Mouse (Mus musculus): ENCODE measurements around the gene Tbc1d13. TPM values are rescaled to one million over a fixed set of nuclear protein-coding genes. Genes with fewer than 3 reads are reported as not detected.

Gene Tbc1d13
- polyA plus RNA-seq (2016; fragmentation: Nextera tagmentation; extraction: Ambion mirVana): 10.7 and 11.0 TPM in 2 replicates

- Histone ChIP-seq H3K27ac (peak within 1 kb of the TSS; percentile 81), H3K4me2 (replicated peaks) (peak within 1 kb of the TSS; percentile 95), H3K9me3 (no peaks in the 10 kb centered on the region), H3K9ac (peak within 1 kb of the TSS; percentile 86), H3K4me1 (peaks cover 20% of the 10 kb centered on the region), H3K4me3 (peak within 1 kb of the TSS; percentile 87), H3K36me3 (peaks cover 23% of the 10 kb centered on the region), H3K27me3 (no peaks in the 10 kb centered on the region)
- ATAC-seq (ENCODE audit: insufficient number of reproducible peaks, insufficient read depth, low FRiP score, low TSS enrichment): peak; percentile 75
- WGBS: under 1% methylated on average over 46 of the region's 46 CpGs
Measured at GRCm38 (mm10) chr2:30133613-30134377, at the start of gene Tbc1d13. Tbc1d13 (plus strand) TSS chr2:30133746.

- Histone ChIP-seq H3K9ac (no peak overlapping the region), H3K4me3 (0 out of 2 replicates have a peak overlapping the region, but pooled peaks have one; percentile 15)
- ATAC-seq (ENCODE audit: insufficient number of reproducible peaks, insufficient read depth, low FRiP score, low TSS enrichment): no peak
Measured at GRCm38 (mm10) chr2:30084113-30084512, 49.4 kb upstream of the Tbc1d13 start.

GRCm38 (mm10) chr2:30084632-30085031 lies 48.9 kb upstream of the Tbc1d13 start:
- no peak overlapping the region for H3K27ac ChIP-seq
- no peaks in the 10 kb centered on the region for H3K9me3 ChIP-seq
- peak overlapping the region; percentile 45 for H3K4me2 ChIP-seq (replicated peaks)
- no peak overlapping the region; the same call in 1 of the 2 replicates for H3K9ac ChIP-seq
- H3K36me3 ChIP-seq: no peaks in the 10 kb centered on the region
- ATAC-seq (ENCODE audit: insufficient number of reproducible peaks, insufficient read depth, low FRiP score, low TSS enrichment): 0 out of 2 replicates have a peak, but pooled peaks have one; percentile 57
- WGBS: 8% methylated on average over 12 of the region's 12 CpGs
- H3K4me1 ChIP-seq: peaks cover 5% of the 10 kb centered on the region; the same call in 1 of the 2 replicates
- no peaks in the 10 kb centered on the region for H3K27me3 ChIP-seq
- peak overlapping the region; percentile 15; the same call in 1 of the 2 replicates for H3K4me3 ChIP-seq

More at GRCm38 (mm10) chr2:30084113-30084512, 49.4 kb upstream of the Tbc1d13 start:
- no peaks in the 10 kb centered on the region for H3K27me3 ChIP-seq
- H3K36me3 ChIP-seq: no peaks in the 10 kb centered on the region
- H3K4me1 ChIP-seq: peaks cover 5% of the 10 kb centered on the region; the same call in 1 of the 2 replicates
- WGBS: 57% methylated on average over 5 of the region's 5 CpGs
- peak overlapping the region; percentile 45 for H3K4me2 ChIP-seq (replicated peaks)
- no peak overlapping the region for H3K27ac ChIP-seq
- H3K9me3 ChIP-seq: no peaks in the 10 kb centered on the region

- H3K27ac ChIP-seq: no peak overlapping the region
- WGBS: 92% methylated on average over 4 of the region's 4 CpGs
- no peaks in the 10 kb centered on the region for H3K27me3 ChIP-seq
- no peak overlapping the region for H3K9ac ChIP-seq
- H3K36me3 ChIP-seq: peaks cover 18% of the 10 kb centered on the region
- H3K4me3 ChIP-seq: no peak overlapping the region
- no peak for ATAC-seq (ENCODE audit: insufficient number of reproducible peaks, insufficient read depth, low FRiP score, low TSS enrichment)
- peaks cover 6% of the 10 kb centered on the region; the same call in 1 of the 2 replicates for H3K4me1 ChIP-seq
- H3K9me3 ChIP-seq: no peaks in the 10 kb centered on the region
- H3K4me2 ChIP-seq (replicated peaks): no peak overlapping the region
Measured at GRCm38 (mm10) chr2:30087310-30087709, 46.2 kb upstream of the Tbc1d13 start.

GRCm38 (mm10) chr2:30091521-30091920 lies 42.0 kb upstream of the Tbc1d13 start:
- no peaks in the 10 kb centered on the region for H3K9me3 ChIP-seq
- peaks cover 18% of the 10 kb centered on the region; the same call in 1 of the 2 replicates for H3K4me1 ChIP-seq
- 94% methylated on average over 12 of the region's 12 CpGs for WGBS
- no peak for ATAC-seq (ENCODE audit: insufficient number of reproducible peaks, insufficient read depth, low FRiP score, low TSS enrichment)
- H3K36me3 ChIP-seq: peaks cover 19% of the 10 kb centered on the region
- no peak overlapping the region for H3K4me2 ChIP-seq (replicated peaks)
- H3K4me3 ChIP-seq: no peak overlapping the region
- H3K27ac ChIP-seq: no peak overlapping the region
- no peak overlapping the region for H3K9ac ChIP-seq
- H3K27me3 ChIP-seq: no peaks in the 10 kb centered on the region

- Histone ChIP-seq H3K36me3 (peaks cover 28% of the 10 kb centered on the region), H3K4me1 (peaks cover 18% of the 10 kb centered on the region; the same call in 1 of the 2 replicates), H3K27ac (no peak overlapping the region), H3K9me3 (no peaks in the 10 kb centered on the region), H3K4me2 (replicated peaks) (peak overlapping the region; percentile 72), H3K9ac (peak overlapping the region; percentile 24; the same call in 1 of the 2 replicates), H3K27me3 (no peaks in the 10 kb centered on the region), H3K4me3 (peak overlapping the region; percentile 59)
- ATAC-seq (ENCODE audit: insufficient number of reproducible peaks, insufficient read depth, low FRiP score, low TSS enrichment): no peak
- 47% methylated on average over 6 of the region's 6 CpGs for WGBS
Measured at GRCm38 (mm10) chr2:30092280-30092918, 41.1 kb upstream of the Tbc1d13 start.

GRCm38 (mm10) chr2:30093471-30094207 lies 39.9 kb upstream of the Tbc1d13 start, which contains the start of gene Zdhhc12:
Zdhhc12 (minus strand) TSS chr2:30093648.
- peak within 1 kb of the TSS; percentile 72 for H3K4me2 ChIP-seq (replicated peaks)
- H3K27me3 ChIP-seq: no peaks in the 10 kb centered on the region
- peak; percentile 91 for ATAC-seq (ENCODE audit: insufficient number of reproducible peaks, insufficient read depth, low FRiP score, low TSS enrichment)
- H3K27ac ChIP-seq: peak within 1 kb of the TSS; percentile 57
- H3K9ac ChIP-seq: peak within 1 kb of the TSS; percentile 61
- under 1% methylated on average over 51 of the region's 51 CpGs for WGBS
- peak within 1 kb of the TSS; percentile 59 for H3K4me3 ChIP-seq
- H3K36me3 ChIP-seq: peaks cover 36% of the 10 kb centered on the region
- peaks cover 18% of the 10 kb centered on the region; the same call in 1 of the 2 replicates for H3K4me1 ChIP-seq
- no peaks in the 10 kb centered on the region for H3K9me3 ChIP-seq

- no peak for ATAC-seq (ENCODE audit: insufficient number of reproducible peaks, insufficient read depth, low FRiP score, low TSS enrichment)
- no peaks in the 10 kb centered on the region for H3K9me3 ChIP-seq
- H3K27me3 ChIP-seq: no peaks in the 10 kb centered on the region
- peaks cover 36% of the 10 kb centered on the region for H3K36me3 ChIP-seq
- peak overlapping the region; percentile 61 for H3K9ac ChIP-seq
- peaks cover 18% of the 10 kb centered on the region; the same call in 1 of the 2 replicates for H3K4me1 ChIP-seq
- 4% methylated on average over 13 of the region's 13 CpGs for WGBS
- peak overlapping the region; percentile 59 for H3K4me3 ChIP-seq
- H3K4me2 ChIP-seq (replicated peaks): peak overlapping the region; percentile 72
- H3K27ac ChIP-seq: peak overlapping the region; percentile 57
Measured at GRCm38 (mm10) chr2:30094208-30094588, 39.3 kb upstream of the Tbc1d13 start.

GRCm38 (mm10) chr2:30095882-30096527 lies 37.5 kb upstream of the Tbc1d13 start:
- peaks cover 40% of the 10 kb centered on the region for H3K36me3 ChIP-seq
- no peak overlapping the region for H3K9ac ChIP-seq
- H3K4me1 ChIP-seq: peaks cover 18% of the 10 kb centered on the region; the same call in 1 of the 2 replicates
- H3K9me3 ChIP-seq: no peaks in the 10 kb centered on the region
- 76% methylated on average over 2 of the region's 2 CpGs for WGBS
- no peak for ATAC-seq (ENCODE audit: insufficient number of reproducible peaks, insufficient read depth, low FRiP score, low TSS enrichment)
- no peak overlapping the region for H3K27ac ChIP-seq
- H3K4me2 ChIP-seq (replicated peaks): no peak overlapping the region
- no peaks in the 10 kb centered on the region for H3K27me3 ChIP-seq
- no peak overlapping the region for H3K4me3 ChIP-seq

- Histone ChIP-seq H3K4me3 (no peak overlapping the region), H3K4me1 (no peaks in the 10 kb centered on the region), H3K9ac (no peak overlapping the region), H3K9me3 (no peaks in the 10 kb centered on the region), H3K27me3 (no peaks in the 10 kb centered on the region), H3K36me3 (peaks cover 65% of the 10 kb centered on the region), H3K4me2 (replicated peaks) (no peak overlapping the region), H3K27ac (no peak overlapping the region)
- 74% methylated on average over 4 of the region's 4 CpGs for WGBS
- no peak for ATAC-seq (ENCODE audit: insufficient number of reproducible peaks, insufficient read depth, low FRiP score, low TSS enrichment)
Measured at GRCm38 (mm10) chr2:30100214-30100613, 33.3 kb upstream of the Tbc1d13 start.

GRCm38 (mm10) chr2:30106364-30106763 lies 27.2 kb upstream of the Tbc1d13 start:
- H3K4me1 ChIP-seq: no peaks in the 10 kb centered on the region
- no peak overlapping the region for H3K4me3 ChIP-seq
- H3K27me3 ChIP-seq: no peaks in the 10 kb centered on the region
- H3K9me3 ChIP-seq: no peaks in the 10 kb centered on the region
- H3K4me2 ChIP-seq (replicated peaks): no peak overlapping the region
- peaks cover 83% of the 10 kb centered on the region for H3K36me3 ChIP-seq
- H3K9ac ChIP-seq: no peak overlapping the region
- no peak for ATAC-seq (ENCODE audit: insufficient number of reproducible peaks, insufficient read depth, low FRiP score, low TSS enrichment)
- H3K27ac ChIP-seq: no peak overlapping the region
